Mouse (Mus musculus) limb, embryonic 14.5 days (tissue): ENCODE data around the gene Rtn4. TPM values are rescaled to one million over a fixed set of nuclear protein-coding genes. Genes with fewer than 3 reads are reported as not detected.

Experiments
- ATAC-seq: fragments of 200-750 bp; cut with Nextera tagmentation; 2 replicates; pipeline ENCODE4 v1.8.0; 2017; ENCODE audit warnings: low read depth, moderate number of reproducible peaks, moderate TSS enrichment; ENCODE audit not compliant: low FRiP score
- DNase-seq: peaks from one replicate; pipeline ENCODE4 v3.0.0-alpha.2; 2015; ENCODE audit warnings: low spot score
- H3K27ac ChIP-seq: fragments of 300-500 bp; sonication (generic); replicated peaks from 2 replicates; pipeline ENCODE4 v1.5.1; 2014; ENCODE audit warnings: low read depth, mild to moderate bottlenecking, low read length, moderate library complexity, mixed read lengths
- H3K27me3 ChIP-seq: fragments of 300-500 bp; sonication (generic); 2 replicates; pipeline ENCODE4 v1.6.1; 2014; ENCODE audit warnings: low read length, mixed read lengths; ENCODE audit not compliant: control insufficient read depth, insufficient read depth
- H3K36me3 ChIP-seq: fragments of 300-500 bp; sonication (generic); 2 replicates; pipeline ENCODE4 v1.6.1; 2014; ENCODE audit warnings: mild to moderate bottlenecking, low read length, moderate library complexity, mixed read lengths; ENCODE audit not compliant: control insufficient read depth, insufficient read depth
- H3K4me1 ChIP-seq: fragments of 300-500 bp; sonication (generic); 2 replicates; pipeline ENCODE4 v1.6.1; 2014; ENCODE audit warnings: antibody characterized with exemption, low read length, mixed read lengths; ENCODE audit not compliant: control insufficient read depth, insufficient read depth
- H3K4me2 ChIP-seq: fragments of 300-500 bp; sonication (generic); replicated peaks from 2 replicates; pipeline ENCODE4 v1.6.1; 2014; ENCODE audit warnings: low read depth, mild to moderate bottlenecking, low read length, moderate library complexity; ENCODE audit not compliant: severe bottlenecking
- H3K4me3 ChIP-seq: fragments of 300-500 bp; sonication (generic); replicated peaks from 2 replicates; pipeline ENCODE4 v1.5.1; 2014; ENCODE audit warnings: low read length
- H3K9ac ChIP-seq: fragments of 300-500 bp; sonication (generic); 2 replicates; pipeline ENCODE4 v1.6.1; 2014; ENCODE audit warnings: mild to moderate bottlenecking, low read depth, low read length, moderate library complexity; ENCODE audit not compliant: severe bottlenecking
- H3K9me3 ChIP-seq: fragments of 300-500 bp; sonication (generic); 2 replicates; pipeline ENCODE4 v1.6.1; 2016; ENCODE audit warnings: low read length; ENCODE audit not compliant: control insufficient read depth
- POLR2A ChIP-seq: fragments of 200-500 bp; IDR thresholded peaks from 2 replicates; pipeline ENCODE4 v1.8.0; 2012; ENCODE audit warnings: inconsistent platforms, mild to moderate bottlenecking, moderate library complexity, borderline replicate concordance; ENCODE audit not compliant: insufficient read depth, insufficient read length; ENCODE audit errors: extremely low read depth
- WGBS: fragments of 180-500 bp; shearing (Covaris S2); extraction: QIAGEN DNeasy Blood & Tissue Kit; methylation state at CpG from one replicate; pipeline ENCODE4 v1.1.7; 2014; 5-methylcytosine and 5-hydroxymethylcytosine counted together
- polyA plus RNA-seq, 2 experiments: library from polyadenylated mRNA; depleted of rRNA in 1 of 2; stranded (reverse) in 1 of 2; unstranded in 1 of 2; fragments of >200 nt; fragmentation: Nextera tagmentation in 1 of 2; extraction: Ambion mirVana in 1 of 2; gene quantifications; 2 replicates each; pipeline versions ENCODE4 v1.2.1 to v1.2.3; 2012 to 2014

Rtn4 gene
- polyA plus RNA-seq, 2 experiments = 74.5 to 212 TPM

GRCm38 (mm10) chr11:29744760-29745430 lies 52.1 kb downstream of the Rtn4 start:
- peaks cover 32% of the 10 kb centered on the region for H3K36me3 ChIP-seq
- 93% methylated on average over 5 of the region's 5 CpGs for WGBS
- ATAC-seq = no peak

GRCm38 (mm10) chr11:29745513-29745912 lies 52.8 kb downstream of the Rtn4 start:
- no peaks in the 10 kb centered on the region for H3K9me3 ChIP-seq
- no peak for DNase-seq
- WGBS = 68% methylated on average over 2 of the region's 2 CpGs
- H3K4me2 ChIP-seq = no peak overlapping the region
- H3K9ac ChIP-seq = no peak overlapping the region
- ATAC-seq = no peak
- H3K4me1 ChIP-seq = no peaks in the 10 kb centered on the region
- TF ChIP-seq POLR2A = no peak
- no peaks in the 10 kb centered on the region for H3K27me3 ChIP-seq
- no peak overlapping the region for H3K27ac ChIP-seq
- no peak overlapping the region for H3K4me3 ChIP-seq
- peaks cover 32% of the 10 kb centered on the region for H3K36me3 ChIP-seq

More at GRCm38 (mm10) chr11:29744760-29745430, 52.1 kb downstream of the Rtn4 start:
- no peaks in the 10 kb centered on the region for H3K27me3 ChIP-seq
- H3K4me2 ChIP-seq = no peak overlapping the region
- no peak overlapping the region for H3K27ac ChIP-seq
- H3K9me3 ChIP-seq = no peaks in the 10 kb centered on the region
- TF ChIP-seq POLR2A = no peak
- no peaks in the 10 kb centered on the region for H3K4me1 ChIP-seq
- no peak for DNase-seq
- no peak overlapping the region for H3K9ac ChIP-seq
- no peak overlapping the region for H3K4me3 ChIP-seq

GRCm38 (mm10) chr11:29746203-29746602 lies 53.5 kb downstream of the Rtn4 start:
- no peak overlapping the region for H3K27ac ChIP-seq
- no peak overlapping the region for H3K4me3 ChIP-seq
- 91% methylated on average over 9 of the region's 9 CpGs for WGBS
- no peak overlapping the region for H3K9ac ChIP-seq
- H3K9me3 ChIP-seq = no peaks in the 10 kb centered on the region
- no peak for DNase-seq
- ATAC-seq = no peak; the same call in 1 of the 2 replicates
- H3K4me2 ChIP-seq = no peak overlapping the region
- TF ChIP-seq POLR2A = no peak
- peaks cover 32% of the 10 kb centered on the region for H3K36me3 ChIP-seq
- H3K27me3 ChIP-seq = no peaks in the 10 kb centered on the region
- H3K4me1 ChIP-seq = no peaks in the 10 kb centered on the region

GRCm38 (mm10) chr11:29747365-29747764 lies 54.6 kb downstream of the Rtn4 start:
- H3K27ac ChIP-seq = no peak overlapping the region
- WGBS = 94% methylated on average over 3 of the region's 3 CpGs
- TF ChIP-seq POLR2A = no peak
- no peaks in the 10 kb centered on the region for H3K9me3 ChIP-seq
- H3K9ac ChIP-seq = no peak overlapping the region
- ATAC-seq = no peak
- no peaks in the 10 kb centered on the region for H3K4me1 ChIP-seq
- no peaks in the 10 kb centered on the region for H3K27me3 ChIP-seq
- H3K4me3 ChIP-seq = no peak overlapping the region
- H3K36me3 ChIP-seq = peaks cover 22% of the 10 kb centered on the region
- no peak for DNase-seq
- no peak overlapping the region for H3K4me2 ChIP-seq

- no peak for TF ChIP-seq POLR2A
- H3K27ac ChIP-seq = no peak overlapping the region
These were observed 55.1 kb downstream of the Rtn4 start for GRCm38 (mm10) chr11:29747881-29748280.

More at GRCm38 (mm10) chr11:29747881-29748280, 55.1 kb downstream of the Rtn4 start:
- DNase-seq = no peak
- Histone ChIP-seq H3K27me3 (no peaks in the 10 kb centered on the region), H3K4me2 (no peak overlapping the region), H3K9me3 (no peaks in the 10 kb centered on the region), H3K36me3 (peaks cover 17% of the 10 kb centered on the region), H3K9ac (no peak overlapping the region), H3K4me1 (no peaks in the 10 kb centered on the region), H3K4me3 (no peak overlapping the region)
- 70% methylated on average over 1 of the region's 1 CpGs for WGBS
- no peak for ATAC-seq
